Mouse (Mus musculus): Measurements from ENCODE around the gene Bcar1.
A peak's percentile ranks its signal among the peaks of the same experiment; 100 is the strongest.

Bcar1 gene

DNA sequence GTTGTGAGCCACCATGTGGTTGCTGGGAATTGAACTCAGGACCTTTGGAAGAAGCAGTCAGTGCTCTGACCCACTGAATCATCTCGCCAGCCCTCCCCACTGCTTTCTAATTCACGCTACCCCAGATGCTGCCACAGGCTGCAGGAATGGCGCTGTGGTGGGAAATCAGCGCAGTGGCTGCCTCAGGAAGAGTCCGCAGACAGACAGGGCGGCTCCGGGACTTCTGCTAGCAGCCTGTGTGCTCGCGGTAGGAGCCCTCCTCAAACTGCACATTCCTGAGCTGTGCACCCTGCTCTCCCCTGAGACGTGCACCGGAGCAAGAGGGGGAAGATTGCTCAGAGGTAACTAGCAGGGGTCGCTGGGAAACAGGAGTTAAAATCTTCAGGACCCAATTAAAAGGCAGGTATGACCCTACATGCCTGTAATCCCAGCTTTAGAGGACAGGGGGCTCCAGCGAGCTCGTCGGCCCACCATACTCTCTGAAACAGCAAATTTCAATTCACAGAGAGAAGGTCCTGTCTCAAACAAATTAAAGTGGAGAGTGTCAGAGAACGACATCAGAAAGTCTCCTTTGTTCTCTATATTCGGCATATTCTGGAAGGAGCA is 63.1 kb downstream of the Bcar1 start:
- no peak for DNase-seq (ENCODE audit: low spot score)

DNA sequence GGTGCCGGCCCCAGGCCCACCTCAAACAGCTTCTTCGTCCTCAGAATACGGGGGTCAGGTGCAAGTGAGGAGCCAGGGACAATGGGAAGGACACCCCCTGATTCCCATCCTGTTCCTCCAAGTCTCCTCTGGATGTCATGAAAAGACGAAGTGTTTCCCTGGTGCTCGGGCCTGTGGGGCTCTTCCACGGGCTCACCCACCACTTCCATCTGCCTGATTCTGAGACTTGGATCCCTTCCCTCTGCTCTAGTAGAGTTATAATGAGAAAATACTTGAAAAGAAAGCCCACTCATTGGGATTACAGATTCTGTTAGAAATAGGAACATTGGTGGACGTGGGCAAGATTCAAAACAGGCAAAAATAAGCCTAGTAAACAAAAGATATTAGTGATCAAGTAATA is 64.8 kb downstream of the Bcar1 start:
- DNase-seq (ENCODE audit: low spot score), result no peak

DNA sequence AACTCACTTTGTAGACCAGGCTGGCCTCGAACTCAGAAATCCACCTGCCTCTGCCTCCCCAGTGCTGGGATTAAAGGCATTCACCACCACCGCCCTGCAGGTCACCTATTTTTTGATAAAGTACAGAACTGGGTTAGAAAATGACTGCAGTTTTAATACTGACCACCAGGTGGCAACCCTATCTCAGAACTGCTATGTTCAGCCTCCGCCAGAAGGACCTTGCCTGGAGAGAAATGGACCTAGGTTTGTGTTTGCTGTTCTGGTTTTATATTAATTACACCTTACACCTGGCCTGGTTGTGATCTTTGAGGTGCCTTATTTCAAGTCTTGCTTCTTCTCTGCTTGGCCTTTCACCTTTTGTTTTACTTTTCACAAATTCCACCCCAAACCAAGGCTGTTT is 65.5 kb downstream of the Bcar1 start:
- no peak for DNase-seq (ENCODE audit: low spot score)

DNA sequence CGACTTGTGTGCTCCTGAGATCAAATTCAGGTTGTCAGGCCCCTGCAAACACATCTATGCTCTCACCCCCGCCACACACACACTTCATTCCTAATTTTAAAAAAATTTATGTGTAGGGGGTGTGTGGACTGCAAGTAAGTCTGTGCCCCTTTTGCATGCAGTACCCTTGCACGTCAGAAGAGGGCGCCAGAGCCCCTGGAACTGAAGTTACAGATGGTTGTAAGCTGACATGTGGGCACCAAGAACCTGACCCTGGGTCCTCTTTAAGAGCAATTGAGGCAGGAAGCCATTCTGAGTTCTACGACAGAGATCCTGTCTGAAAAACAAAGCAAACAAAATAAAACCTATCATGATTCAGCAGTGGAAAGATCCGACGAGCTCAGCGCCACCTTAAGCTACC is 67.4 kb downstream of the Bcar1 start:
- no peak for DNase-seq (ENCODE audit: low spot score)

DNA sequence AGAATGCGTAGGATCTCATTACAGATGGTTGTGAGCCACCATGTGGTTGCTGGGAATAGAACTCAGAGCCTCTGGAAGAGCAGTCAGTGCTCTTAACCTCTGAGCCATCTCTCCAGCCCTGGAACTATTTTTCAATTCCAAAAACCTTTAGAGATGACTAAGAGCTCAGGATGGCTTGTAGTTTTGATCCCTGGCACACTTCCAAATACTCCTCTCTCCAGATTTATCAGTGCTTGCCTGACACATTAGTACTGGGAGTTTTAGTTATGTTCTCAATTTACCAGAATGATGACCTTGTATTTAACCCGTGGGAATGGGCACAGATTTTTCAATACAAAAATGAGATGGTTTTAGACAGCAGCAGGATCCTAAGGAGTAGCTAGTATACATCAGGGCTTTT is 76.9 kb downstream of the Bcar1 start:
- no peak for DNase-seq (ENCODE audit: low spot score)

DNA sequence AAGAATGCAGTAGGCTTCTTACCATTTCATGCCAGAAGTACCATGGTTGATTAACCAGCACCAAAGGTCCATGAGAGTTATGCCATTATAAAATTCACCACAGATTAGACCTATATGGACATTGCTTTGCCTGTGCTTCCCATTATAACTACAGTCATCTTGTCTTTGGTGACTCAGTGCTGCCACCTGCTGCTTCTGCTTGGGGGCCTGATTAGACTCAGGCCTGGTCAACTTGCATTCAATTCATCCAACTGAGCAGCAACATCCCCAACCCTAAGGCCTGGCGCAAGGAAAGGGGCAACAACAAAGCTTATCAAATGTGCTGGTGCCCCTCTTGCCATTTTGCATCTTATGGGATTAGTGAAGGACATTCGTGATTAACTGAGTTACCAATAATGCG is 81.1 kb downstream of the Bcar1 start:
- peak; percentile 48 for DNase-seq (ENCODE audit: low spot score)

All from ovary, adult 18-20 months (tissue).